Mouse (Mus musculus) frontal cortex, postnatal 36 days (tissue): ENCODE data around the gene Chchd6.
A peak's percentile ranks its signal among the peaks of the same experiment; 100 is the strongest.

ENCODE experiments used
- DNase-seq, 2 experiments: peaks; one replicate each; pipeline ENCODE4 v3.0.0; 2022; ENCODE audit warnings: low spot score in 2 of 2

The Chchd6 gene

DNA sequence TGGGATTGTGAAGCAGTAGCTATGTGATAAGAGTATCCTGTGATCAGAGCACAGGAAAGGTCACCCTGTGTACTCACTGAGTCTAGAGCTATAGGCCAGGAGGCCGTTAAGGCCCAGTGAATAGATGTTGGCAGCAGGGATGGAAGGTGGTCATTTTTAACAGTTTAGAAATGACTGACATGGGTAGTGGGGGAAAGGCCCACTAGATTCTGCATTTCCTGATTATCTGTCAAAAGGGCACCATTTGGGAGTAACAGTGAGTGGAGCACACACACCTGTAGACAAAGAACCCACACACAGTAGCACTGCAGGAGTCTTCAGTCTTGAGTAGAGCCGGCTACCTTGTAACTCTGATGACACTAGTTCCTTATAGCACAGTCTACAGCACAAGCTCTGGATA is 141.0 kb downstream of the Chchd6 start:
- no peak for DNase-seq

DNA sequence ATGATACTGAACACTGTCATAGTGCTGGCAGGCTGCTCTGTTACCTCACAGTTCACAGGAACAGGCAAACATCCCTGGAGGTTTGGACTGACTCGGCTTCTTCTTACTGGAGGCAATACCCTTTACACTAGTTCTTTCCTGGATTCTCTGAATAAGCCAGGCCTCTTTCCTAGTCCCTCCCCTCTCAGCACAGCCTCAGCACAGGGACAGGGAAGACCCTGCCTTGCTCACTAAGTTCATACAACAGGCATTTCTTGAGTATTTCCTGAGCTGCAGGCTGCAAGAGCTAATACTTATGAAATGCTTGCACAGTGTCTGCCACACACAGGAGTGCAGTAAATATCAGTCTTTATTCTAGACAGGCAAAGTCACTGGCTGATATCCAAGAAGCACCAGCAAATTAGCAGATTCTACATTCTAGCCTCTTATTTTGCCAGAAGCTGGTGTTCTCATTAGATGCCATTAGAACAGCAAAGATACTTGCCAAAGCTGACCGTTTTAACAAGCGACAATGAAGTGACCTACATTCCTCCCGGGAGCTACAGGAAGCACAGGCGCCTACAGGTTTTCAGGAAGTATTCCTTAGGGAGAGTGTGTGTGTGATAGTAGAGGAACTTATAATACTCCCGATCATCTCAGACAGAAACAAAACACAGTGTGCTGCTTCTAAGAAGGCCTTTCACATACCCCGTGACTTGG is 142.3 kb downstream of the Chchd6 start:
- DNase-seq: peak in 1 of 2 experiments; percentile 28

GRCm38 (mm10) chr6:89452356-89452755 is 143.1 kb downstream of the Chchd6 start:
- DNase-seq: no peak

GRCm38 (mm10) chr6:89448736-89449135 is 146.7 kb downstream of the Chchd6 start:
- DNase-seq: peak in 1 of 2 experiments; percentile 33

GRCm38 (mm10) chr6:89440671-89441070 is 154.8 kb downstream of the Chchd6 start:
- DNase-seq: no peak

DNA sequence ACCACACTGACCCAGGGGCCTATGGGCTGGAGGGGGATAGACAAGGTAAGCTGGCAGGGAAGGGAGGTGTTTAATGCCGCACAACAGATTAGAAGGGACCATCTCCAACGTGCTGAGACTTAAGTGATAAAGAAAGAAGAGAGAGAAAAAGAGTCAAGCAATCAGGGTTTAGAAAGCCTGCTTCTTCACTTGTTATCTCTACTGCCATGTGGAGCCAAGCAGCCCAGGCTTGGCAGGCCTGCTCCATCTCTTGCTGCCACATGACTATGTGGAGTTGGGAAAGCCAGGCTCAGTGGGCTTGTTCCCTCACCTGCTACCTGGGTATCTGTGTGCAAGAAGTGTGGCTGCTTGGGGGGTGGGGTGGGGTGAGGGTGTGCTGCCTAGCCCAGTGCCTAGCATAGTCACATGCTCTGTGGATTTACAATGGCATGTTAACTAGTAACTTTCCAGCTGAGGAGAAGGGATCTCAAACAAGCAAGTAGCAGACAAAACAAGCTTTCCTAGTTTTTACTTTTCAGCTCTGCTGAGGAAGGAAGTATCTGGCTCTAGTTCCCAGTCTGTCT is 163.5 kb downstream of the Chchd6 start:
- DNase-seq: no peak

- no peak for DNase-seq
Measured at GRCm38 (mm10) chr6:89430749-89431148, 164.7 kb downstream of the Chchd6 start.

DNA sequence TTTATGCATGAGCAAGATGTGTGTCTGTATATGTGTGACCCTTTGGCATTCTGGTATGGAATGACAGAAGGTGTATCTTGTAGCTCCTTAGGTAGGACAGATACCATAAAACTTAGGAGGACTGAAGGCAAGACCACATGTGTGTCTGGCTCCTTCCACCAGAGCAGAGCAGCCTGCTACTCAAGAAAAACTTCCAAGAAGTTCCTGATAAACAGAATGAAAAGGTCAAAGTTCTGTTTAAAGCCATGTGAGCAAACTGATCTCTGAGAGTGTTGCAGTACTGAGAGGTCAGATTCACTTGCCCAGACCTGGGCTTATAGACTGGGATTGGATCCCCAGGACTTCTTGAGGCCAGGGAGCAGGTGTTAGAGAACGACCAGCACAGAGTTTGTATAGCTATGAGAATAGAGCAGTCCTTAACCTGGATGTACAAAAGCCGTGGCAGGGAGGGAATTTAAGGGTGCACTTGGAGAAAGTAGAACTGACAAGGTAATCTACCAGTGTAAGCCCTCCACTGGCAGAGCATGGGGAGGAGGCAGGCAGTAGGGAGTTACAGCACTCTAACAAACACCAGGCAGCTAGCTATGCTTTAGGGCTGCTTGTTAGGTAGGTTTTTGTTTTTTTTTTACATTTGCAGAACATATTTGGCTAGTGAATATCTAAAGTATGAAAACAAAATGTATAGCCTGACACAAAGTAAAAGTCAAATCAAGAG is 166.6 kb downstream of the Chchd6 start:
- no peak for DNase-seq

- no peak for DNase-seq
Measured at GRCm38 (mm10) chr6:89424461-89424860, 171.0 kb downstream of the Chchd6 start.

- DNase-seq: no peak
Measured at GRCm38 (mm10) chr6:89422621-89423020, 172.8 kb downstream of the Chchd6 start.

GRCm38 (mm10) chr6:89421922-89422321 is 173.5 kb downstream of the Chchd6 start:
- no peak for DNase-seq

DNA sequence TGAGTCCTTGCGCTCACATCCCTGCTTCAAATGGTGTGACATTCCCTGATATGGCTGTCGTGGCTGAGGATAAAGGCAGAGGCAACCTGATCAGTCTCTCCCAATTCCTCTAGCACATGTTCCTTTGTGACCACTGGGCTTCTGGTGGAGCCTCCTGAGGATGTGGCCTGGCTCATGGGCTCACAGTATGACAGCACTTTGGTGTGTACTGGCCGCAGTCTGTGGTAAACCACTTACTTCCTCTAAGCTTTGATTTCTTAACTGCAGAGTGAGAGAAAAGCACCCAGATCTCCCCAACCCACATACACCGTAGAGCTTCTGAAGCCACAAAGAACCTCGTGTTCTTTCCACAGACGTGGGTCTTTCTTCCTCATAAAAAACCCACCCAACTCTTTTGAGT is 173.9 kb downstream of the Chchd6 start:
- no peak for DNase-seq

- no peak for DNase-seq
Measured at GRCm38 (mm10) chr6:89420756-89421155, 174.7 kb downstream of the Chchd6 start.

GRCm38 (mm10) chr6:89420110-89420509 is 175.3 kb downstream of the Chchd6 start:
- no peak for DNase-seq

- no peak for DNase-seq
Measured at GRCm38 (mm10) chr6:89419066-89419815, 176.2 kb downstream of the Chchd6 start.

DNA sequence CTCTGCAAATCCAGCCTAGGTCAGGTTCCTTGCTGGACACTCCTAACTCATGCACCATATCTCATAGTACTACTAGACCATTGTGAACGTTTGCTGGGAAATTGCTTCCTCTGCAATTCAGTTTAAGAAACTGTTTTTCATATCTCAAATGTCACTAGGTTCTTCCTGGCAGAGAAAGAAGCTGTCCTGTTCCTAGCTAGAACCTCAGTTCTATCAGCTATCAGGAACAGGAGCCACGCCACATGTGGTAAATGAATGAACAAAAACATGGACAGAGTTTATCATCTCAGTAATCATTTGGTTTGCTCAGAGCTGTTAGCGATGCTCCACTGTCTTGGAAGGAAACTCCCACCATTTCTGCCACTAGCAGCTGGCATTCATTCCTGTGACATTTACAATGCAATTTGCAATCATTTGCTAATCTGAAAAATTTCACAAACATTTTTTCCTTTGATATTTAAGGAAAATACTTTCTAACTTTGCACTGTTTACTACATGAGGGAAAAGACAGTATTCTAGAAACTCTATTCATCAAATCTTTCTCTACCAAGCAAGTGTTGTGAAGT is 179.3 kb downstream of the Chchd6 start:
- DNase-seq: no peak

DNA sequence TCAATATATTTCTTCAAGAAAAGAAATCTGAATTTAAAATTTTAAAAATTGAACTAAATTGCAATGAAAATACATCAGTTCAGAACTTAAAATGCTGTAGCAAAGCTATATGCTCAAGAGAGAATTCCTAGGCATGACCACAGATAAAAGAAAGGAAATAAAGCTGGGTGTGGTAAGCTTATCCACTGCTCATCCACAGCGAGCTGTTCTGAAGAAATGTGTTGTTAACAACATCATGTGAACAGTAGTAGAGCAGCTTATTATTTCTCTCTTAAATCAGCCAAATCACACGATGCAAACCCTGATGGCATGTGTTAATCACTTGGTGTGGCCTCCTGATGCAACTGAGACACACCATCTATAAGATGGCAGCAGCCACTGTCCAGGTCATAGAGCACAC is 180.4 kb downstream of the Chchd6 start:
- DNase-seq: no peak

- no peak for DNase-seq
Measured at GRCm38 (mm10) chr6:89414126-89414525, 181.3 kb downstream of the Chchd6 start.

- DNase-seq: no peak
Measured at GRCm38 (mm10) chr6:89413481-89413884, 182.0 kb downstream of the Chchd6 start.

DNA sequence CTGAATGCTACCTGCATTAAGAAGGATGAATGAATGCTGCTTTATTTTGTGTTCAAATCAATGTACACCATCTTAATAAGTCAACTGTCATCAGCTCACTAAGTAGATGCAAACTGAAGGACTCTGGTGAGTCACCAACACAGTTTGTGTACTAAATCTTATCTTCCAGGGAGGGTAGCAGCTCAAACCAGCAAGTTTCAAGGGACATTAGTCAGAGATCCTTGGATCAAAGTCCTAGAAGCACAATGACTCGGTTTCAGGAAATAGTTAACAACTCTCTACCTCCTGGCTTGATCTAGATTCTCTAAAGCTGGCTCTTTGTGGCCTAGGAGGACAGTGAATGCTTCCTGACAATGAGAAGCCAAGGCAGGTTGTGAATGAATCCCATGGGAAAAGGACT is 182.9 kb downstream of the Chchd6 start:
- DNase-seq: no peak

GRCm38 (mm10) chr6:89409041-89409440 is 186.4 kb downstream of the Chchd6 start:
- DNase-seq: no peak

DNA sequence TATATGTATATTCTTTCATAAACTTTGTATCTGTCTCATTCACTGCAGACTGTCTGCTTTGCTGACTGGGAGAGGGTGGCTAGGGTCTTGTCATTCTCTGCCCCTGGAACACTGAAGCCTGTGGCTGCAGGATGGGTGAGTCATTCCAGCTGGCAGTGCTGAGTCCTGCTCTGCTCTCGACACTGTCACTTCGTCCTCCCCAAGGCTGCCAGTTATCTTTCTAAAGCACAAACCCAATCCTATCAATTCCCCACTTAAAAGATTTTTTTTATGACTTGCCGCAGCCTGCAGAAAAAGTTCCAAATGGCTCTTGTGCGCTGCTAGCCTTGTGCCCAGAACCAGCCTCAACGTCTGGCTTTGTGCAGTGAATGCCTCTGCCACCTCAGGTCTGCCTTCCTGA is 187.2 kb downstream of the Chchd6 start:
- no peak for DNase-seq
